Mouse (Mus musculus): ENCODE results near the gene Mcat. TPM values are rescaled to one million over a fixed set of nuclear protein-coding genes. Genes with fewer than 3 reads are reported as not detected.

Gene Mcat
- polyA plus RNA-seq, 1 experiment = not detected

DNA sequence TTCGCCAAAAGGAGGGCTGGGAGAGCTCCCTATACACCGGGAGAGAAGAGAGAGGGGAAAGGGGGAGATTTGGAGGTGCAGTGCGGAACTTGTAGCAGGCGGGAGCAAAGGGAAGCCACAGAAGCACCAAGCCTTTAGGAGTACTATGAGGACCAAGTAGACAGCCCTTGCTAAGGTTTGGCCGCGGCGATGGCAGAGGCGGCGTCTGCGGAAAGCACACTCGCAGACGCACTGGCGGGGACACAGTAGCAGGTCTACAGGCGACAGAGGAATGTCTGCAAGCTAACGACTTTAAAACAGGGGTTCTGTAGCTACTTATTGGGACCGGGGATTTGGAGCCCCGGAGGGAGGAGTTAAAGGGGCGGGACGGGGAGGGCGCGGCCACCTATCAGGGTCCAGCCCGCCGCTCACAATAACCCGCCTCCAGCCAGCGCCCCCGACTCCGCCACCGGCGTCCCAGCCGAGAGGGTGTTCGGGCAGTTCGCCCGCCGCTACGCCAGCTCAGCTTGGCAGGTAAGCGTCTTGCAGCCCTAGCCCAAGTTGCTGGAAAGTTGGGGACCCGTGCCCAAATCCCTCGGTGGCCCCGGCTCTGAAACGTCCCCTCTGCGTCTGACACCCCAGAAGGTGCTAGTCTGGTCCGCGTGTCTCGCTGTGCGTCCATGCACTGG is 37.0 kb downstream of the Mcat start, which contains the start of gene Bik:
Gene Bik, plus strand, starts transcription at position 439 of the 668 bp plus-strand sequence.
- peak within 1 kb of the TSS; percentile 42 for H3K4me3 ChIP-seq (ENCODE audit: insufficient read depth, low read depth, low read length)
- no peak within 1 kb of the TSS for H3K27ac ChIP-seq (ENCODE audit: insufficient read depth, low read depth, low read length)
- WGBS = 2% methylated on average over 45 of the region's 45 CpGs
- peaks cover 15% of the 10 kb centered on the region for H3K4me1 ChIP-seq (ENCODE audit: control insufficient read depth, insufficient read depth, low read length)
- TF ChIP-seq POLR2A (IDR thresholded peaks at IDR 0.05; ENCODE audit: insufficient read depth, low read depth, low read length) = no peak
- no peak for TF ChIP-seq CTCF (IDR thresholded peaks at IDR 0.05; ENCODE audit: insufficient read depth, low read depth, low read length)

GRCm38 (mm10) chr15:83524333-83524729 is 39.3 kb downstream of the Mcat start:
- Histone ChIP-seq H3K4me3 (ENCODE audit: insufficient read depth, low read depth, low read length) (no peak overlapping the region), H3K27ac (ENCODE audit: insufficient read depth, low read depth, low read length) (no peak overlapping the region), H3K4me1 (ENCODE audit: control insufficient read depth, insufficient read depth, low read length) (peaks cover 15% of the 10 kb centered on the region)
- 95% methylated on average over 3 of the region's 3 CpGs for WGBS
- no peak for TF ChIP-seq POLR2A (IDR thresholded peaks at IDR 0.05; ENCODE audit: insufficient read depth, low read depth, low read length)
- TF ChIP-seq CTCF (IDR thresholded peaks at IDR 0.05; ENCODE audit: insufficient read depth, low read depth, low read length) = no peak

DNA sequence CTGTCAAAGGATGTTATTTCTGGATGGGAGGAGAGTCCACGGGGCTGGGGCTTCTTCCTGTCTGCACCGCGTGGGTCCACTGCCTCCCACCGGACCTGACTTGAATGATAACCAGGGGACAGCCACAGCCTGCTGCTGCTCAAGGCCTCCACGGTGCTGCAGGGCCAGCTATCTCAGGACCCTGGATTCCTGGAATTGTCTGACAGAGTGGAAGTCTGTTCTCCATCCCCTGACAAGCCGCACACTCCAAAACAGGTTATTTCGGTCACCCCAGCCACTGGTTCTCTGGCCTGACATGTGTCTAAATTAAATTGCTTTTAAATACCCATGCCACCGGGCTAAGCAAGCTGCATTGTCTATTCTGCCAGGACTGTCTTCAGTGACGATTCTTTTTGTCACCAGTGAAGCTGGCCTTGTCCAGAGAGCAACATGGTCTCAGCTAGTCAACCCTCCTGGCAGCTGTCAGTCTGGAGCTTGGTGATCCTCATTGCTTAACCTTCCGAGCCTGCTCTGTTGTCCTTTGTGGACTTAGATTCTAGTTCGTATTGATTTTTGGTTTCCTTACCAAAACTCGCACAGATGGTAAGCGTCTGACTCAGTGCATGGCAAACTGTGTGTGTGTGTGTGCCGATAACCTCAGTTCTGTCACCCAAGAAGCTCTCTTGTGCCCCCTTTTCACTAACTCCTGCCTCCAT is 39.8 kb downstream of the Mcat start:
- H3K4me3 ChIP-seq (ENCODE audit: insufficient read depth, low read depth, low read length) = no peak overlapping the region
- no peak for TF ChIP-seq POLR2A (IDR thresholded peaks at IDR 0.05; ENCODE audit: insufficient read depth, low read depth, low read length)
- no peak for TF ChIP-seq CTCF (IDR thresholded peaks at IDR 0.05; ENCODE audit: insufficient read depth, low read depth, low read length)
- H3K4me1 ChIP-seq (ENCODE audit: control insufficient read depth, insufficient read depth, low read length) = peaks cover 15% of the 10 kb centered on the region
- WGBS = 78% methylated on average over 14 of the region's 14 CpGs
- H3K27ac ChIP-seq (ENCODE audit: insufficient read depth, low read depth, low read length) = no peak overlapping the region

- H3K27ac ChIP-seq (ENCODE audit: insufficient read depth, low read depth, low read length) = no peak overlapping the region
- H3K4me3 ChIP-seq (ENCODE audit: insufficient read depth, low read depth, low read length) = no peak overlapping the region
- no peak for TF ChIP-seq POLR2A (IDR thresholded peaks at IDR 0.05; ENCODE audit: insufficient read depth, low read depth, low read length)
- TF ChIP-seq CTCF (IDR thresholded peaks at IDR 0.05; ENCODE audit: insufficient read depth, low read depth, low read length) = no peak
- peaks cover 15% of the 10 kb centered on the region for H3K4me1 ChIP-seq (ENCODE audit: control insufficient read depth, insufficient read depth, low read length)
- 60% methylated on average over 7 of the region's 7 CpGs for WGBS
Observed at GRCm38 (mm10) chr15:83523196-83523595, 40.4 kb downstream of the Mcat start.

GRCm38 (mm10) chr15:83520861-83521382 is 42.7 kb downstream of the Mcat start:
- Histone ChIP-seq H3K4me1 (ENCODE audit: control insufficient read depth, insufficient read depth, low read length) (0 out of 2 replicates have a peak, but pooled peaks cover 3% of the 10 kb centered on the region), H3K27ac (ENCODE audit: insufficient read depth, low read depth, low read length) (no peak overlapping the region), H3K4me3 (ENCODE audit: insufficient read depth, low read depth, low read length) (no peak overlapping the region)
- WGBS = 78% methylated on average over 6 of the region's 6 CpGs
- TF ChIP-seq POLR2A (IDR thresholded peaks at IDR 0.05; ENCODE audit: insufficient read depth, low read depth, low read length) = no peak
- TF ChIP-seq CTCF (IDR thresholded peaks at IDR 0.05; ENCODE audit: insufficient read depth, low read depth, low read length) = no peak

DNA sequence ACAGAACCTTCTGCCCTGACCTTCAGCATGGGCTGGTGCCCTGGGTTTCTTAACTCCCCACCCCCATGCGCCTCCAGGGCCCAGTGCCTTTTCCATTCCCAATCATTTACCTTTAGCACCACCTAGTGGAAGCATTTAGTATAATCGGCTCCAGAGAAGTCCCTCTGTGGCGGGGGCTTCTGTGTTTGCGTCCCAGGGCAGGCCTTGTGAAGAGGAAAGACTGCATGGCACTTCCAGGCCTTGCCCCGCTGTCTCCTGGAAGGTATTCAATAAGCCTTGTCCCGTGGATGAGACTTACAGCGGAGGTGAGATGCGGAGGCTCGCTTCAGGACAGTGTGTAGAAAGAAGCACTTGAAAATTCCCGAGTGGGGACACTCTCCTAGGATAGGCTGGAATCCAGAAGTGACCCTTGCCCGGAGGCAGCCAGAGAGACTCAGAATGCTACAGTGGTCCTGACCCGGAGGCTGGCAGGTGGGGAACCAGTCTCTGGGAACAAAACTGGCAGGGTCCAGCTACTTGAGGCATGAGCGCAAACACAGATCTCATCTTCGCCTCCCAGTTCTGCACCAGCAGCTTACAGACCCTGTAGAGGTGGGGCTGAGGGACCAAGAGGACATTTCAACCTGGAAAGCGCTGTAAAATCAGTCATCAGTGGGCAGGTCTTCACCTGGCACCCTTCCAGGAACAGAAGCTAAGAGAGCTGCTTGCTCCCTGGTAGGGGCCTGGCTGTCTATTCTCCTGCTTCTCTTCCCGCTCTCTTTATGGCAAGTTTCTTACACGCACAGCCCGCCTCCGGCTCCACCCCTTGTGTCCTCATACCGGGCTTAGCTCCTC is 45.2 kb downstream of the Mcat start:
- Histone ChIP-seq H3K27ac (ENCODE audit: insufficient read depth, low read depth, low read length) (no peak overlapping the region), H3K4me3 (ENCODE audit: insufficient read depth, low read depth, low read length) (no peak overlapping the region), H3K4me1 (ENCODE audit: control insufficient read depth, insufficient read depth, low read length) (0 out of 2 replicates have a peak, but pooled peaks cover 3% of the 10 kb centered on the region)
- 31% methylated on average over 20 of the region's 20 CpGs for WGBS
- TF ChIP-seq POLR2A (IDR thresholded peaks at IDR 0.05; ENCODE audit: insufficient read depth, low read depth, low read length) (no peak), CTCF (IDR thresholded peaks at IDR 0.05; ENCODE audit: insufficient read depth, low read depth, low read length) (peak; percentile 50)

- H3K27ac ChIP-seq (ENCODE audit: insufficient read depth, low read depth, low read length) = no peak overlapping the region
- H3K4me3 ChIP-seq (ENCODE audit: insufficient read depth, low read depth, low read length) = no peak overlapping the region
- H3K4me1 ChIP-seq (ENCODE audit: control insufficient read depth, insufficient read depth, low read length) = no peaks in the 10 kb centered on the region
- 64% methylated on average over 5 of the region's 5 CpGs for WGBS
- no peak for TF ChIP-seq CTCF (IDR thresholded peaks at IDR 0.05; ENCODE audit: insufficient read depth, low read depth, low read length)
- no peak for TF ChIP-seq POLR2A (IDR thresholded peaks at IDR 0.05; ENCODE audit: insufficient read depth, low read depth, low read length)
Observed at GRCm38 (mm10) chr15:83515018-83515417, 48.6 kb downstream of the Mcat start.

- Histone ChIP-seq H3K4me1 (ENCODE audit: control insufficient read depth, insufficient read depth, low read length) (peaks cover 11% of the 10 kb centered on the region), H3K27ac (ENCODE audit: insufficient read depth, low read depth, low read length) (no peak overlapping the region), H3K4me3 (ENCODE audit: insufficient read depth, low read depth, low read length) (no peak overlapping the region)
- TF ChIP-seq POLR2A (IDR thresholded peaks at IDR 0.05; ENCODE audit: insufficient read depth, low read depth, low read length) = no peak
- no peak for TF ChIP-seq CTCF (IDR thresholded peaks at IDR 0.05; ENCODE audit: insufficient read depth, low read depth, low read length)
- WGBS = 75% methylated on average over 13 of the region's 13 CpGs
Observed at GRCm38 (mm10) chr15:83512489-83513281, 50.9 kb downstream of the Mcat start.

Data from olfactory bulb, adult 2 months (tissue).